Mouse (Mus musculus) stomach, postnatal 0 days (tissue): Measurements from ENCODE around the gene Padi4. TPM values are rescaled to one million over a fixed set of nuclear protein-coding genes. Genes with fewer than 3 reads are reported as not detected.

ENCODE experiments used
- ATAC-seq: fragments of 200-750 bp; cut with Nextera tagmentation; 2 replicates; pipeline ENCODE4 v1.8.0; 2017; ENCODE audit not compliant: low FRiP score, low TSS enrichment
- DNase-seq: peaks from one replicate; pipeline ENCODE4 v3.0.0-alpha.2; 2016; ENCODE audit warnings: low spot score
- H3K27ac ChIP-seq: fragments of 300-500 bp; sonication (generic); replicated peaks from 2 replicates; pipeline ENCODE4 v1.5.1; 2014; ENCODE audit warnings: mild to moderate bottlenecking, control low read depth
- H3K27me3 ChIP-seq: fragments of 300-500 bp; sonication (generic); 2 replicates; pipeline ENCODE4 v1.6.1; 2014; ENCODE audit warnings: low read length; ENCODE audit not compliant: control insufficient read depth, insufficient read depth
- H3K36me3 ChIP-seq: fragments of 300-500 bp; sonication (generic); 2 replicates; pipeline ENCODE4 v1.6.1; 2014; ENCODE audit warnings: low read length, mixed read lengths; ENCODE audit not compliant: control insufficient read depth, insufficient read depth
- H3K4me1 ChIP-seq: fragments of 300-500 bp; sonication (generic); replicated peaks from 2 replicates; pipeline ENCODE4 v1.6.1; 2014; ENCODE audit warnings: antibody characterized with exemption; ENCODE audit not compliant: control insufficient read depth, insufficient read depth
- H3K4me2 ChIP-seq: fragments of 300-500 bp; sonication (generic); replicated peaks from 2 replicates; pipeline ENCODE4 v1.6.1; 2014; ENCODE audit warnings: low read depth, mild to moderate bottlenecking, control low read depth, moderate library complexity
- H3K4me3 ChIP-seq: fragments of 300-500 bp; sonication (generic); 2 replicates; pipeline ENCODE4 v1.5.1; 2014; ENCODE audit warnings: low read depth, low read length, control low read depth
- H3K9ac ChIP-seq: fragments of 300-500 bp; sonication (generic); 2 replicates; pipeline ENCODE4 v1.6.1; 2014; ENCODE audit warnings: mild to moderate bottlenecking, low read length, control low read depth, mixed read lengths
- H3K9me3 ChIP-seq: fragments of 300-500 bp; sonication (generic); 2 replicates; pipeline ENCODE4 v1.6.1; 2016; ENCODE audit warnings: low read length; ENCODE audit not compliant: control insufficient read depth
- CTCF ChIP-seq: IDR thresholded peaks from 2 replicates; pipeline ENCODE4 v1.5.1; 2016; ENCODE audit warnings: antibody characterized with exemption, low read depth, mild to moderate bottlenecking, moderate library complexity
- EP300 ChIP-seq: optimal IDR thresholded peaks from 2 replicates; pipeline ENCODE3; 2016; ENCODE audit warnings: antibody characterized with exemption
- WGBS: fragments of 180-500 bp; shearing (Covaris S2); extraction: QIAGEN DNeasy Blood & Tissue Kit; methylation state at CpG from one replicate; pipeline ENCODE4 v1.1.7; 2014; 5-methylcytosine and 5-hydroxymethylcytosine counted together
- microRNA-seq: library from miRNA; unstranded; fragments of <30 nt; microRNA quantifications from one replicate; pipeline ENCODE4, GENCODE M21; 2016
- polyA plus RNA-seq: library from polyadenylated mRNA; unstranded; fragments of >200 nt; fragmentation: Nextera tagmentation; extraction: Ambion mirVana; gene quantifications from 2 replicates; pipeline ENCODE4 v1.2.1, GENCODE M21; 2015

The Padi4 gene
- polyA plus RNA-seq, 1 experiment from 2014 or later: 0.23 TPM

DNA sequence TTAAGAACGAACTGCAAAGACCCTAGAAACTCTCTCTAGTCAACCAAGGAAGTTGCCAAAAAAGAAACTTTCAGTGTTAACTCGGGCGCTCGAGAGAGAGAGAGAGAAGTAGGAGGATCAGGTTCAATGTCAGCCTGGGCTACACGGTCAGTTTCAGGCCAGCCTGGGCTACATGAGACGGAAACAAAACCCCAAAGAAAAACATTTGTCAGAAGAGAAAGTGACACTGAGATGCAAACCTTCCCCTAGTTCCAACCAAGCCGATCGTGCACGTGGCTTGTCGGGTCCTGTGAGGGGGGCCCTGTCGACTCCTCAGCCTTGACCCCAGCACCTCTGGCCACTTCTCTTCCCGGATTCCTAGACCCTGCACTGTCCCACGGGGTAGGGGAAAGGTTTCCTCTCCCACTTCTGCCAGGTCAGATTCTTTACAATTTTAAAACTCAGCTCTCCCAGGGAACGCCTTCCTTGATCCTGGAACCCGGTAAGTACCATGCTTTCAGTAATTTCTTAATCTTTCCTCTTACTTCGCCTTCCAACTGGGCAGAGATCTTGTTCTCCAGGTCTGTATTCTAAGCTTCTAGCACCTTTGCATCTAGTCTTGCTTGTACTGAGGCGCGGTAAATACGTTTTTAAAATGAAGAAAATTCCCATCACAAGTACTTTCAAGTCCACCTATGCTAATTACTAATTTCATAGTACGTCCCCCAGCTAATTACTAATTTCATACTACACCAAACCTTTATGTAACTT, 73.6 kb downstream of the Padi4 start, which contains the start of gene Rcc2:
Gene Rcc2 (plus strand): TSS at position 273 of the 750 bp plus-strand sequence.
- Histone ChIP-seq H3K27ac (peak within 1 kb of the TSS; percentile 95), H3K9me3 (no peaks in the 10 kb centered on the region), H3K4me2 (peak within 1 kb of the TSS; percentile 91), H3K4me1 (no peaks in the 10 kb centered on the region), H3K9ac (peak within 1 kb of the TSS; percentile 88), H3K36me3 (no peaks in the 10 kb centered on the region), H3K4me3 (peak within 1 kb of the TSS; percentile 75), H3K27me3 (no peaks in the 10 kb centered on the region)
- WGBS: 9% methylated on average over 20 of the region's 20 CpGs
- TF ChIP-seq CTCF: no peak
- TF ChIP-seq EP300: no peak
- no peak for DNase-seq
- ATAC-seq: no peak

DNA sequence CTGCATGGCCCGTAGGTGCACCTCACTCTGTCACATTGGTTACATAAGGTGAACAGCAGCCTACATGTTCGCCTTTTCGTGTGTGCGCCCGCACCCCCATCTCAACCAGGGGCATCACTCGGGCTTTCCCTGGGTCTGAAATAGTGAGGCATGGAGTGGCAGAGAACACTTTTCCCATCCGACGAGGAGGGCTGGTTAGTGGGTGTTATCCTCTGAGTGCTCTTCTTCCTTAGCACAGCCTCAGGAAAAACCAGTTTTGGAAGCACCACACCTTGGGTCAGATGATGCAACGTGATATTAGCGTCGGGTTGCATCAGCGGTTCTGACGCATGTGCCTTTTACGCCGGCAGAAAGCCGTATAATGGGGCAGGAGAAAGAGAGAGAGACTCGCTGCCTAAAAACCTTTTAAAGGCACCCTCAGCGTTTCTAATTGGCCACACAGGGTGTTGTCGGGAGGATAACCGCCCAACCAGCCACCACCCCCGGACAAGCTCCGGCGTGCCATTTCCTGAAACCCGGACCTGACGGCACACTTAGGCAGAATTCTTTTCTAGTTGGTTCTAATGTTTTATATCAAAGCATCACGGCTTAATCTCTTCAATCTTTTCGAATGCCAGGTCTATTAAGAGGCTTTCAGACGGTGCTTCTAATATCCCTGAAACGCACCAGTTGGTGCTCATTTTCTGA, 74.5 kb downstream of the Padi4 start:
- Histone ChIP-seq H3K27ac (peak overlapping the region; percentile 95), H3K4me3 (peak overlapping the region; percentile 75), H3K27me3 (no peaks in the 10 kb centered on the region), H3K4me2 (peak overlapping the region; percentile 91), H3K9me3 (no peaks in the 10 kb centered on the region), H3K9ac (peak overlapping the region; percentile 88), H3K36me3 (no peaks in the 10 kb centered on the region), H3K4me1 (no peaks in the 10 kb centered on the region)
- peak; percentile 52; the same call in 1 of the 2 replicates for ATAC-seq
- DNase-seq: peak; percentile 59
- peak; percentile 90 for TF ChIP-seq EP300
- no peak for TF ChIP-seq CTCF
- 7% methylated on average over 29 of the region's 29 CpGs for WGBS

Small RNA genes lying within 50 kb of the gene (microRNA-seq; reads per million reads assigned to microRNA genes)
- not detected for gene Gm25951

Other genes starting within 250 kb of the Padi4 start
- gene Arhgef10l, start 108.2 kb downstream of the Padi4 start, polyA plus RNA-seq: 11.3 and 12.7 TPM in 2 replicates
- gene Rcc2, start 73.7 kb downstream of the Padi4 start, polyA plus RNA-seq: 18.9 and 20.4 TPM in 2 replicates
- not detected in 2 replicates for gene Padi6, start 31.6 kb downstream of the Padi4 start, polyA plus RNA-seq
- 0.02 TPM in 1 of 2 replicates, not detected in the other for gene Padi3, start 36.4 kb upstream of the Padi4 start, polyA plus RNA-seq
- 1.3 and 2.1 TPM in 2 replicates for gene Padi1, start 71.5 kb upstream of the Padi4 start, polyA plus RNA-seq
- 0.64 and 0.69 TPM in 2 replicates for gene Padi2, start 132.1 kb upstream of the Padi4 start, polyA plus RNA-seq
- gene Sdhb, start 187.0 kb upstream of the Padi4 start, polyA plus RNA-seq: 374 and 382 TPM in 2 replicates
- gene Atp13a2, start 212.6 kb upstream of the Padi4 start, polyA plus RNA-seq: 14.4 and 15.9 TPM in 2 replicates
- gene Mfap2, start 236.2 kb upstream of the Padi4 start, polyA plus RNA-seq: 244 and 247 TPM in 2 replicates